Mouse (Mus musculus) limb, embryonic 14.5 days (tissue): Measurements from ENCODE around the gene Otulin. TPM values are rescaled to one million over a fixed set of nuclear protein-coding genes. Genes with fewer than 3 reads are reported as not detected.

Source experiments
- ATAC-seq: fragments of 200-750 bp; cut with Nextera tagmentation; 2 replicates; pipeline ENCODE4 v1.8.0; 2017; ENCODE audit warnings: low read depth, moderate number of reproducible peaks, moderate TSS enrichment; ENCODE audit not compliant: low FRiP score
- DNase-seq: peaks from one replicate; pipeline ENCODE4 v3.0.0-alpha.2; 2015; ENCODE audit warnings: low spot score
- H3K27ac ChIP-seq: fragments of 300-500 bp; sonication (generic); replicated peaks from 2 replicates; pipeline ENCODE4 v1.5.1; 2014; ENCODE audit warnings: low read depth, mild to moderate bottlenecking, low read length, moderate library complexity, mixed read lengths
- H3K27me3 ChIP-seq: fragments of 300-500 bp; sonication (generic); 2 replicates; pipeline ENCODE4 v1.6.1; 2014; ENCODE audit warnings: low read length, mixed read lengths; ENCODE audit not compliant: control insufficient read depth, insufficient read depth
- H3K36me3 ChIP-seq: fragments of 300-500 bp; sonication (generic); 2 replicates; pipeline ENCODE4 v1.6.1; 2014; ENCODE audit warnings: mild to moderate bottlenecking, low read length, moderate library complexity, mixed read lengths; ENCODE audit not compliant: control insufficient read depth, insufficient read depth
- H3K4me1 ChIP-seq: fragments of 300-500 bp; sonication (generic); 2 replicates; pipeline ENCODE4 v1.6.1; 2014; ENCODE audit warnings: antibody characterized with exemption, low read length, mixed read lengths; ENCODE audit not compliant: control insufficient read depth, insufficient read depth
- H3K4me2 ChIP-seq: fragments of 300-500 bp; sonication (generic); replicated peaks from 2 replicates; pipeline ENCODE4 v1.6.1; 2014; ENCODE audit warnings: low read depth, mild to moderate bottlenecking, low read length, moderate library complexity; ENCODE audit not compliant: severe bottlenecking
- H3K4me3 ChIP-seq: fragments of 300-500 bp; sonication (generic); replicated peaks from 2 replicates; pipeline ENCODE4 v1.5.1; 2014; ENCODE audit warnings: low read length
- H3K9ac ChIP-seq: fragments of 300-500 bp; sonication (generic); 2 replicates; pipeline ENCODE4 v1.6.1; 2014; ENCODE audit warnings: mild to moderate bottlenecking, low read depth, low read length, moderate library complexity; ENCODE audit not compliant: severe bottlenecking
- H3K9me3 ChIP-seq: fragments of 300-500 bp; sonication (generic); 2 replicates; pipeline ENCODE4 v1.6.1; 2016; ENCODE audit warnings: low read length; ENCODE audit not compliant: control insufficient read depth
- POLR2A ChIP-seq: fragments of 200-500 bp; IDR thresholded peaks from 2 replicates; pipeline ENCODE4 v1.8.0; 2012; ENCODE audit warnings: inconsistent platforms, mild to moderate bottlenecking, moderate library complexity, borderline replicate concordance; ENCODE audit not compliant: insufficient read depth, insufficient read length; ENCODE audit errors: extremely low read depth
- WGBS: fragments of 180-500 bp; shearing (Covaris S2); extraction: QIAGEN DNeasy Blood & Tissue Kit; methylation state at CpG from one replicate; pipeline ENCODE4 v1.1.7; 2014; 5-methylcytosine and 5-hydroxymethylcytosine counted together
- polyA plus RNA-seq, 2 experiments: library from polyadenylated mRNA; depleted of rRNA in 1 of 2; stranded (reverse) in 1 of 2; unstranded in 1 of 2; fragments of >200 nt; fragmentation: Nextera tagmentation in 1 of 2; extraction: Ambion mirVana in 1 of 2; gene quantifications; 2 replicates each; pipeline versions ENCODE4 v1.2.1 to v1.2.3; 2012 to 2014

The Otulin gene
- polyA plus RNA-seq, 2 experiments = 25.7 to 43.0 TPM

DNA sequence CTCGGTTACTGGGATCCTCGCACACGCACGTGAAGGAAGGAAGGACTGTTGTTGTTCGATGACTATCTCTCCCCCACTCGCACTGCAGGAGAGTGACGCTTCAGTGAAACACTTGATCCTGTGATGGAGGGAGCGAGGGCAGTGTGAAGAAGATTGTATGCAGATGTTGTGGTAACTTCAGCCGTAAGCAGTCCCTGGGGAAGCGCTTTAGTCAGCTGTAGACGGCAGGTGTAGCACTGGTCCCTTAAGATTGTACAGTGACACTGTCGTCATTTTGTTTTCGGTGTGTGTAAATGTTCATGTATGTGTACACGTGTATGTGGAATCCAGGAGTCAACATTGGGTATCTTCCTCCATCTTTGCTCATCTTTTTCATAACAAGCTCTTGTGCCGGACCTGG lies 130.1 kb downstream of the Otulin start:
- ATAC-seq = no peak
- H3K36me3 ChIP-seq = no peaks in the 10 kb centered on the region
- no peak for TF ChIP-seq POLR2A
- no peak overlapping the region for H3K27ac ChIP-seq
- no peaks in the 10 kb centered on the region for H3K27me3 ChIP-seq
- no peaks in the 10 kb centered on the region for H3K9me3 ChIP-seq
- H3K4me3 ChIP-seq = no peak overlapping the region
- DNase-seq = no peak
- peaks cover 8% of the 10 kb centered on the region; the same call in 1 of the 2 replicates for H3K4me1 ChIP-seq
- no peak overlapping the region for H3K9ac ChIP-seq
- H3K4me2 ChIP-seq = no peak overlapping the region
- 75% methylated on average over 15 of the region's 15 CpGs for WGBS

DNA sequence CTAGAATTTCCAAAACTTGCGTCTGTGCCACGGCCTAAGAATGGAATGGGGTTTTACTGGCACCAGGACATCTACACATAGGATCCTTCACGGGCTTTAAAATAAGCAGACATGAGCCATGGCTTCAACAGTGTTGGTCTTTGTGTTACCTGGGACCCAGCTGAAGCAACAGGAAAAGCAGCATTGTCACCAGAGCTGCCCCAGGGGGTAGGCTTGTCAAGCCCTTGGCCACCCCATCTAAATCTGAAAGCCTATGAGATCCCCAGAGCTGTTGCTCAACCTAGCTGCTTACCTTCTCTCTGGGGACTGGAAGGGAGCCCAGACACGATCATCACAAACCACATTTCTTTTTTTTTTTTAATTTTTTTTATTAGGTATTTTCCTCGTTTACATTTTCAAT lies 132.4 kb downstream of the Otulin start:
- H3K9ac ChIP-seq = no peak overlapping the region
- ATAC-seq = no peak
- no peak for TF ChIP-seq POLR2A
- H3K4me3 ChIP-seq = no peak overlapping the region
- no peak overlapping the region for H3K27ac ChIP-seq
- no peaks in the 10 kb centered on the region for H3K9me3 ChIP-seq
- WGBS = 81% methylated on average over 5 of the region's 5 CpGs
- no peaks in the 10 kb centered on the region for H3K27me3 ChIP-seq
- H3K4me1 ChIP-seq = no peaks in the 10 kb centered on the region
- no peak for DNase-seq
- H3K36me3 ChIP-seq = no peaks in the 10 kb centered on the region
- no peak overlapping the region for H3K4me2 ChIP-seq

DNA sequence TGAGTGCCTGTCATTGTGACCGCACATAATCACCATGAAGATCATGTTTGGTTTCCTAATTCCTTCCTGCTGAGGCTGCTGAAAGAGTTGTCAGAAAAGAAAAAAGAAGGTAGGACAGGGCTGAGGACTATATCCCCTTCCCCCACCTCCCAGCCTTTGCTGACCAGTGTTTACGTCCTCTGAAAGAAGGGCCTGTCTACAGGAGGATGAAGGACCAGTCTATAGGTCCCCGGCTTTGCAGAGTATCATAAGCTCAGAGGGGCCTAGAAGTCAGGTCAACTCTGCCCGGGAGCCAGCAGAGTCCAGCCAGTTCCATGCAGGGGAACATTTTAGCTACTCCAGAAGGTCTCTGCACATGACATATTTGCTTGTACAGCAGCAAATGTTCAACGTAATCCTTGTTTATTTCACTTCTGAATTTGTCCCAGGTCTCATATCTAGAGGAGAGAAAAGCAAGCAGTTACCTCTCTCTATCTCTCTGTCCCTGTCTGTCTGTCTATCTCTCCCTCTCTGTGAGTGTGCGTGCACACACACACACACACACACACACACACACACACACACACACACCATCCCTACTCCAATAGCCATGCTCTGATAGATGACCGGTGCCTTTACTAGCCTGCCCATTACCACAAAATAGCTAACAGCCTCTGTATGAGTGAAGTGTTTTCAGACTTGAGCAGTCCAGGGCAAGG lies 133.0 kb downstream of the Otulin start:
- ATAC-seq = no peak
- DNase-seq = no peak
- Histone ChIP-seq H3K4me3 (no peak overlapping the region), H3K27me3 (no peaks in the 10 kb centered on the region), H3K9ac (no peak overlapping the region), H3K27ac (no peak overlapping the region), H3K4me2 (no peak overlapping the region), H3K36me3 (no peaks in the 10 kb centered on the region), H3K4me1 (no peaks in the 10 kb centered on the region), H3K9me3 (no peaks in the 10 kb centered on the region)
- 79% methylated on average over 7 of the region's 7 CpGs for WGBS
- TF ChIP-seq POLR2A = no peak

DNA sequence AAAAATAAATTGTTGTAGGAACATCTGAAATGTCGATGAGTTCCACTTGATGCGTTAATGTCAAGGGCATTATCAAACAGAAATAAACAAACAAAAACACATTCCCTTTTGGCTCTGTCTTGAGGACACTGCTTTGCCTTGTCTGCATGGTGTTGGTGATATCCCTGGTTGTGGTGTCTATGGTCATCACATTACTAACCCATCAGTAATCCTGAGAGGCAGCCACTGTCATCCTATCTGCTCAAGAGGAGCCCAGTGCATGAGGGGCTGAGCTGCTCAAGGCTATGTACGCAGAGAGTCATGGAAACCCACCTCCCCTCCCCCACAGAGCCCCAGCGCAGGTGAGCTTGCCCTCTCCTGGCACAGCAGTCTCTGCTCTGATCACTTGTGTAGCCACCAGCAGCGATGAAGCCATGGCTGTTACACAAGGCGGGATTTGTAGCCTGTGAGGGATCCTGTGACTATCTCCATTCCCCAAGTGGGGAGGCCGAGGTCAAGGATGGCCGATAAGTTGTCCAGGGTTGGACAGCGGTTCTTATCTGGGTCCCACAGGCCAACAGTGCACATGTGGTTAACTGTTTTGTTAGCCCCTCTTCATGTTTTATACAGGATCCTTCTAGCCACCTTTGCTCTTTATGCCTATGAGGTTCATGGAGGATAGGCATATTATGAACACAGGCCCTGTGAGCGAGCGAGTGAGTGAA lies 133.7 kb downstream of the Otulin start:
- no peak overlapping the region for H3K4me3 ChIP-seq
- no peaks in the 10 kb centered on the region for H3K4me1 ChIP-seq
- H3K9me3 ChIP-seq = no peaks in the 10 kb centered on the region
- TF ChIP-seq POLR2A = no peak
- no peak for DNase-seq
- ATAC-seq = no peak
- H3K9ac ChIP-seq = no peak overlapping the region
- WGBS = 87% methylated on average over 11 of the region's 11 CpGs
- H3K36me3 ChIP-seq = no peaks in the 10 kb centered on the region
- H3K27me3 ChIP-seq = no peaks in the 10 kb centered on the region
- H3K4me2 ChIP-seq = no peak overlapping the region
- no peak overlapping the region for H3K27ac ChIP-seq

DNA sequence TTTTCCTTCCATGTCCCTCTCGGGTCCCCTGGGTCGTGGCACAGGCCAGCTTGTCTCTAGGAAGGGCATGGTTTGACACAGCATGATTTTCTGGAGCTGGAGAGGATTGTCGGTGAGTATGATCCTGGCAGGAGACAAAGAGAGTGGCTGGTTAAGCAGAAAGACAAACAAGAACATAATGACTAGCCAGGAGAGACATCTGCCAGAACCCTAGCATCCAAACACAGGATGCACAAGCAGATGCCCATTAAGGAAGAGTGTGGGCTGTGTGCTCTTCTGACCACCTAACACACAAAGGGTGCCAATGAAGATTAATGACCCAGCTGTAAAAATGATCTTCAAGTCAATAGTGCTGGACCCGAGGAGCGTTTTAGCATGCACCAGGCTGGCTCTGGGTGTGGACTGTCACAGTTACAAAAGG lies 134.5 kb downstream of the Otulin start:
- TF ChIP-seq POLR2A = no peak
- 47% methylated on average over 5 of the region's 5 CpGs for WGBS
- DNase-seq (no peak), ATAC-seq (no peak)
- H3K9ac ChIP-seq = no peak overlapping the region
- no peak overlapping the region for H3K4me2 ChIP-seq
- H3K27me3 ChIP-seq = no peaks in the 10 kb centered on the region
- no peaks in the 10 kb centered on the region for H3K4me1 ChIP-seq
- H3K9me3 ChIP-seq = no peaks in the 10 kb centered on the region
- H3K27ac ChIP-seq = no peak overlapping the region
- no peaks in the 10 kb centered on the region for H3K36me3 ChIP-seq
- no peak overlapping the region for H3K4me3 ChIP-seq
